Mouse (Mus musculus) lung, postnatal 14 days (tissue): ENCODE results near the gene Art4.
"Not testable (repeated sequence)": the region's sequence is repeated elsewhere in the genome, so short reads cannot be mapped to it uniquely, and the experiment has no call there.

Experiments
- DNase-seq: peaks from one replicate; pipeline ENCODE4 v3.0.0; 2021

Gene Art4

GRCm38 (mm10) chr6:136857186-136857872 is at the start of gene Art4:
Gene Art4, minus strand, starts transcription at chr6:136857733.
- DNase-seq: no peak

GRCm38 (mm10) chr6:136906937-136907293 is 49.4 kb upstream of the Art4 start:
- peak; percentile 40 for DNase-seq

GRCm38 (mm10) chr6:136906283-136906936 is 48.9 kb upstream of the Art4 start:
- no peak for DNase-seq

- DNase-seq: no peak
Measured at GRCm38 (mm10) chr6:136903885-136904470, 46.4 kb upstream of the Art4 start.

GRCm38 (mm10) chr6:136902527-136902926 is 45.0 kb upstream of the Art4 start:
- DNase-seq: no peak

- no peak for DNase-seq
Measured at GRCm38 (mm10) chr6:136901010-136901409, 43.5 kb upstream of the Art4 start.

- no peak for DNase-seq
Measured at GRCm38 (mm10) chr6:136900369-136901009, 43.0 kb upstream of the Art4 start.

GRCm38 (mm10) chr6:136898954-136899353 is 41.4 kb upstream of the Art4 start:
- DNase-seq: no peak

- DNase-seq: peak; percentile 75
Measured at GRCm38 (mm10) chr6:136898222-136898621, 40.7 kb upstream of the Art4 start.

GRCm38 (mm10) chr6:136897789-136898188 is 40.3 kb upstream of the Art4 start:
- DNase-seq: no peak

- DNase-seq: no peak
Measured at GRCm38 (mm10) chr6:136894532-136895339, 37.2 kb upstream of the Art4 start.

- no peak for DNase-seq
Measured at GRCm38 (mm10) chr6:136892002-136892401, 34.5 kb upstream of the Art4 start.

- no peak for DNase-seq
Measured at GRCm38 (mm10) chr6:136889554-136889953, 32.0 kb upstream of the Art4 start.

GRCm38 (mm10) chr6:136889067-136889466 is 31.5 kb upstream of the Art4 start:
- DNase-seq: no peak

- peak; percentile 70 for DNase-seq
Measured at GRCm38 (mm10) chr6:136887854-136888253, 30.3 kb upstream of the Art4 start.

- DNase-seq: not testable (repeated sequence)
Measured at GRCm38 (mm10) chr6:136884766-136885165, 27.2 kb upstream of the Art4 start.

GRCm38 (mm10) chr6:136883961-136884360 is 26.4 kb upstream of the Art4 start:
- no peak for DNase-seq

- peak; percentile 42 for DNase-seq
Measured at GRCm38 (mm10) chr6:136883431-136883915, 25.9 kb upstream of the Art4 start.

- DNase-seq: no peak
Measured at GRCm38 (mm10) chr6:136881678-136882077, 24.1 kb upstream of the Art4 start.

- DNase-seq: peak; percentile 60
Measured at GRCm38 (mm10) chr6:136875670-136876069, 18.1 kb upstream of the Art4 start, which contains the start of gene Mgp. Gene Mgp, minus strand, starts transcription at chr6:136875823.

GRCm38 (mm10) chr6:136874599-136874998 is 17.1 kb upstream of the Art4 start:
- DNase-seq: peak; percentile 43

- DNase-seq: no peak
Measured at GRCm38 (mm10) chr6:136868921-136869320, 11.4 kb upstream of the Art4 start.

GRCm38 (mm10) chr6:136866150-136866549 is 8.6 kb upstream of the Art4 start:
- no peak for DNase-seq
